Mouse (Mus musculus) testis, adult 2 months (tissue): Measurements from ENCODE around the gene Nrbp1. TPM values are rescaled to one million over a fixed set of nuclear protein-coding genes. Genes with fewer than 3 reads are reported as not detected.

Source experiments
- H3K27ac ChIP-seq: fragments of 200-500 bp; 2 replicates; pipeline ENCODE4 v1.5.1; 2012; ENCODE audit warnings: low read depth, low read length; ENCODE audit not compliant: control insufficient read depth, insufficient read depth
- H3K27me3 ChIP-seq: fragments of 200-500 bp; 2 replicates; pipeline ENCODE4 v1.6.1; 2012; ENCODE audit warnings: mild to moderate bottlenecking, low read length, moderate library complexity; ENCODE audit not compliant: control insufficient read depth, insufficient read depth
- H3K36me3 ChIP-seq: fragments of 200-500 bp; 2 replicates; pipeline ENCODE4 v1.6.1; 2012; ENCODE audit warnings: mild to moderate bottlenecking, low read length; ENCODE audit not compliant: control insufficient read depth, insufficient read depth
- H3K4me1 ChIP-seq: fragments of 200-500 bp; 2 replicates; pipeline ENCODE4 v1.6.1; 2012; ENCODE audit warnings: low read length; ENCODE audit not compliant: control insufficient read depth, insufficient read depth
- H3K4me3 ChIP-seq: fragments of 200-500 bp; 2 replicates; pipeline ENCODE4 v1.5.1; 2012; ENCODE audit warnings: low read depth, mild to moderate bottlenecking, low read length, moderate library complexity, mixed read lengths; ENCODE audit not compliant: control insufficient read depth
- CTCF ChIP-seq: fragments of 200-500 bp; IDR thresholded peaks from 2 replicates; pipeline ENCODE4 v1.5.1; 2012; ENCODE audit warnings: low read depth, mild to moderate bottlenecking, inconsistent platforms, low read length, moderate library complexity; ENCODE audit not compliant: control insufficient read depth, insufficient read depth, insufficient replicate concordance
- POLR2A ChIP-seq: fragments of 200-500 bp; IDR thresholded peaks from 2 replicates; pipeline ENCODE4 v1.6.1; 2012; ENCODE audit warnings: low read depth, mild to moderate bottlenecking, inconsistent platforms, low read length, moderate library complexity; ENCODE audit not compliant: control insufficient read depth
- polyA plus RNA-seq: library from polyadenylated mRNA; depleted of rRNA; stranded (reverse); fragments of >200 nt; gene quantifications from 2 replicates; pipeline ENCODE4 v1.2.3, GENCODE M21; 2012; rRNA removed

The Nrbp1 gene
- polyA plus RNA-seq: 62.5 and 64.2 TPM in 2 replicates

DNA sequence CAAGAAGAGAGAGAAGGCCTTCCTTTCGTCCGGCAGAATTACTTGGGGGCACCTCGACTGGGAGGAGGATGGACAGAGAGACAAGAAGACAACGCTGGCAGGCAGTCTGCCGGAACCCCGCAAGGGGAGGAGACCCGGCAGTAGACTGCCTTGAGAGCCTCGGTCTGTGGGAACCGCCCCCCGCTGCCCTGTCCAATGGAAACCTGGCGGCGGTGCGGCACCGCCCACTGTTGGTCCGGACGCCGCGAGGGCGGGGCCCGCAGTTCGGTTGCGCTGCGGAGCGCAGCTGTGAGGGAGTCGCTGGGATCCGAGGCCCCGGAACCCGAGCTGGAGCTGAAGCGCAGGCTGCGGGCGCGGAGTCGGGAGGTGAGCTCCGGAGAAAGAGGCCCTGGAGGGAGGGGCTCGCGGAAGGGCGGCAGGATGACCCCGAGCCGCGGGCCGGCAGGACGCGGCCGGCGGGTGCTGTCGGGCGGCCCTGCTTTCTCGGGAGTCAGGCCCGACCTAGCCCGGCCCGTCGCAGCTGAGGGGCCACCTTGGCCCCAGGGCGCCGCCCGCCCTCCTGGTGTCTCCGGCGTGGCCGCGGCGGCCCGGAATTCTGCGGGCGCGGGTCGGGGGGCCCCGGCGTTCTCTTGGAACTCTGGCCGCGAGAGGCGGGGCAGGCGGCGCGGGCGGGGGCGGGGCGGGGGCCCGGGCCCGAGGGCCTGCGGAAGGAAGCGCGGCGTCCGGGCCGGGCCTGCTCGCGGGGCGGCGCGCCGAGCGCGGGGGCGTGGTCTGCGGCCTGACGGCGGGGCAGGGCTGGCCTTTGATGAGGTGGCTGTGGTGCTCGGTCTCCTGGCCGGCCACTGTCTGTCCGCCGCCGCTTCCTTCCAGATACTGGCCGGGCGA, at the start of gene Nrbp1, which contains the start of gene Gm9970:
Gene Nrbp1 (plus strand): TSS at position 228 of the 885 bp plus-strand sequence.
Gene Gm9970 (minus strand): TSS at position 596 of the 885 bp plus-strand sequence.
- peaks cover 13% of the 10 kb centered on the region for H3K4me1 ChIP-seq
- TF ChIP-seq CTCF: no peak
- peak; percentile 95 for TF ChIP-seq POLR2A

DNA sequence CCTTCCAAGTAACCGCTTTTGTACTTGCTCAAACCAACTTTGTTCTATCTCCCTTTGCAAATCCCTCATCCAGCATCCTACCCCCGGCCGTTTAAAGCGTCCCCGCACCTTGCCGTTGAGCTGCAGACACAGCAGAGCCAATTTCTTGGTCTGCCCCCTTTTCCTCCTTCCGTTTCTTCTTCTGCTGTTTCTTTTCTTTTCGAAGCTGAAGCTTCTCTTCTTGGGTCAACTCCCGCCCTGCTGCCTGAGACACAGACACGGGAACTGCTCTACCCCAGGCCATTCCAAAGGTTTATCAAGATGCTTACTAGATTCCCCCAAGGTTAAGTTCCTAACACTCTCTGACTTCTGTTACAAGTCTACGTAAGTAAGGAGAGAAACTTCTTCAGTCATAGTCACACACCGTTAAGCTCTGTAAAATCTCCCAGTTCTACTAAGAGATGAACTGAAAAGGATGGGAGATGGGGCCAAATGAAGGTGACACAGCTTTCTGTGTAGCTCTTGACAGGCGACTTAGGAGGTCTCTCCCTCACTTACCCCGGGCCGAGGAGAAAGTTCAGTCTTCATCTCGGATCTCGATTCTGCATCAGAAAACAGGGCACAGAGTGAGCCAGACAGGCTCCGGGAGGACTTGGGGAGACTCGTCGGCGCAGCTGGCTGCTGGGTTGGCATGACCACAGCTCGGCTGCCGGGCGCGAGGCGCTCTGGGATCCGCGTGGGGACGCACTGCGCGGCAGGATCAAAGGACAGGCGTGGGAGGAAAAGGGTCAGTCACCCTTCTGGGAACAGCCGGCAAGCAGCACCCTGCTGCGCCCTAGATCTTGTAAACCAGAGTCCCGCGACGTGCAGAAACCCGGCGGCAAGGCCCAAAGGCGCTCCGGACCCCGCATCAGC, 48.4 kb upstream of the Nrbp1 start:
- Histone ChIP-seq H3K4me1 (peaks cover 6% of the 10 kb centered on the region), H3K4me3 (peak overlapping the region; percentile 93), H3K27ac (peak overlapping the region; percentile 67), H3K27me3 (no peaks in the 10 kb centered on the region), H3K36me3 (no peaks in the 10 kb centered on the region; the same call in none of the 2 replicates)
- no peak for TF ChIP-seq POLR2A
- no peak for TF ChIP-seq CTCF

More for the DNA sequence above, at the start of gene Nrbp1, which contains the start of gene Gm9970:
- Histone ChIP-seq H3K36me3 (peaks cover 1% of the 10 kb centered on the region; the same call in 1 of the 2 replicates), H3K4me3 (peak within 1 kb of the TSS; percentile 88), H3K27me3 (no peaks in the 10 kb centered on the region), H3K27ac (peak within 1 kb of the TSS; percentile 92)

DNA sequence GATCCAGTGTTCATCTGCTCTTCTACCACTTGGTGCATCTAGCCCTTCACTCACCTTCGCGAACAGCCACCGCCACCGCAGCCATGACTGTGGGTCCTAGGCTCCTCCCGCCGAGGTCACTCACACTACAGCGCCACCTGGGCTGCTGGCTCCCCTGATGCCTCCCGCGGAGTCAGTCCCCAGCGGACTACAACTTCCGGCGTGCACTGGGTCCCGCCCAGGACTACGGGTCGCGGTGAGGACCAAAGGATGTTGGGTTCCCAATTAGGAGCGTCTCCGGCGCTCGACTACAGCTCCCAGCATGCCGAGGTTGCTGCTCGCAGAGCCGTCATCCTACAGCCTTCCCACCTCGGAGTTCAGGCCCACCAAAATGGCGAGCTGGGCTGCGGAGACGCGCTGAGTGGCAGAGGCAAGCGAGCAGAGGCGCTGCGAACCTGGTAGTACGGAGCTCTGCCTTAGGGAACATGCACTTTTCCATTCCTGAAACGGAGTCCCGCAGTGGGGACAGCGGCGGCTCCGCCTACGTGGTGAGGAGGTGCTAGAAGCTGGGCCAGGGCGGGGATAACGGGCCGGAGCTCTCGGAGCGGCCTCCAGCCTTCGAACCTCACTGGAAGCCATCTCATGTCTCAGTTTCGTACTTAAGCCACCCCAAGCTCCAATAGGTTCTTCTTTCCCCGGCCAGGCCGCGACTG, 47.6 kb upstream of the Nrbp1 start, which contains the start of the genes Snx17 and Eif2b4:
Gene Snx17 (plus strand): TSS at position 289 of the 692 bp plus-strand sequence.
Gene Eif2b4 (minus strand): TSS at position 492 of the 692 bp plus-strand sequence.
- peak within 1 kb of the TSS; percentile 77 for H3K27ac ChIP-seq
- no peaks in the 10 kb centered on the region; the same call in none of the 2 replicates for H3K36me3 ChIP-seq
- peaks cover 6% of the 10 kb centered on the region for H3K4me1 ChIP-seq
- peak within 1 kb of the TSS; percentile 93 for H3K4me3 ChIP-seq
- TF ChIP-seq CTCF (0 out of 2 replicates have a peak, but pooled peaks have one; percentile 13), POLR2A (peak; percentile 83)
- H3K27me3 ChIP-seq: no peaks in the 10 kb centered on the region

DNA sequence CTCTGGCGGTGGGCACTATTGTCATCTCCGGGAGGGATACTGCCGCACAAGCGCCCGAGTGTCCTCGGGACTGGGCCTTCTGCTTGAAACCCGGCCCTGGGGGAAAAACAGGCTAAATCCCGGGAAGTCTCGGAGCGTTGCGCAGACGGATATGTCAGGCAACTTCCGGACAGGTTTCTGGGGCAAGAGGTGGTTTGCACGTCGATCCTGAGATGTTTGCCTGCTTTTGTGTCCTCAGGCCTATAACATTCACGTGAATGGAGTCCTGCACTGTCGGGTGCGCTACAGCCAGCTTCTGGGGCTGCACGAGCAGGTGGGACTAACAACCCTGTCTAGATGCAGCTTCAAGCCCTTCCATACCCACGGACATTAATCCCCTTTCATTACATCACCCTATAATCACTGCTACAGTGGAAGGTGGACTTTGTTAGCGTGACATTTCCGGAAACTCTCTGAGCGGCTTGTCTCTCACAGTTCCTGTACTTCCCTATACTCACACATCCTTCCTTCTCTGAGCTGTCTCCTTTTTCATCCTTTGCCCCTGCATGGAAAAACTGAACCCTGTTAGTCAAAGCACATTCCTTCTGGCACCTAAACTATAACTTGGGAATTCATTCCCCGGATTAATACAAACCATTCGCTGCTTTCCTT, 46.9 kb upstream of the Nrbp1 start:
- Histone ChIP-seq H3K27ac (peak overlapping the region; percentile 77), H3K4me3 (peak overlapping the region; percentile 93), H3K4me1 (peaks cover 6% of the 10 kb centered on the region), H3K27me3 (no peaks in the 10 kb centered on the region), H3K36me3 (no peaks in the 10 kb centered on the region; the same call in none of the 2 replicates)
- TF ChIP-seq POLR2A (no peak), CTCF (no peak)

DNA sequence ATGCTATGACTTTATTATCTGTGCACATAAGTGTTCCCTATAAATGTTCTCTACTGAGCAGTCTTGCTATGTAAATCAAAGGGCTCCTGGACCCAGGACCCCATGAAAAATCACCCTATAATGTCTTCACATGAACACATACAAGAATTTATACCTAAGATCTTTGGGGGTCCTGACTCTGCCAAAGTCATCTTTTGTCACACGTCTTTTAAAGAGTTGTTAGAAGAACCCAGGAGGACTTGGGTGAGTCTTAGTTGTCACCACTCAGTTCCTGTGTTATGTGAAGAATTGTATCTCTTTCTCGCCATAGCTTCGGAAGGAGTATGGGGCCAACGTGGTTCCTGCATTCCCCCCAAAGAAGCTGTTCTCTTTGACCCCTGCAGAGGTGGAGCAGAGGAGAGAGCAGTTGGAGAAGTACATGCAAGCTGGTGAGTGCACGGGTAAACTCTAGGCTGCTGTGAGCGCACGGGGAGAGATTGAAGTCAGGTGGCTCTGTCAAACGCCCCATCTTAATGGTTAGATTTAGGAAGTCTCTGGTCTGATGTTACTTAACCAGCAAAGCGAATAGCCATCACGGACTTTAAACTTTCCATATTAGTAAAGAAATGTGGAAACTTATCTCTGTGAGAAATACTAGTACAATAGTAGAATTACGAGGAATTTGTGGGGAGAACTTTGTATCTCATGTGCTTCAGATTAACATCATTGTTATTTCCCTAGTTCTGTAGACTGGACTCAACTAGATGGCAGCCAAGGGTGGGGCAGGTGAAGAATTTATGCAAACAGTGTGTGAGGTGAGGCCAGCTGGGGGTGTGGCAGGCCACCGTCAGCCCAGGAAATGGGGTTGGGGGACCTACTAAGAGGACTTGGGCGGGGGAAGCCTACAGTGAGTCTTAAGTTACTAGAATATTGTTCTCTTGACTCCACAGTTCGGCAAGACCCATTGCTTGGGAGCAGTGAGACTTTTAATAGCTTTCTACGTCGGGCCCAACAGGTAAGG, 45.9 kb upstream of the Nrbp1 start:
- no peak overlapping the region for H3K4me3 ChIP-seq
- TF ChIP-seq CTCF: no peak
- no peak for TF ChIP-seq POLR2A
- no peaks in the 10 kb centered on the region for H3K27me3 ChIP-seq
- peaks cover 6% of the 10 kb centered on the region for H3K4me1 ChIP-seq
- H3K27ac ChIP-seq: no peak overlapping the region
- H3K36me3 ChIP-seq: no peaks in the 10 kb centered on the region; the same call in none of the 2 replicates
